Mouse (Mus musculus): Measurements from ENCODE around the gene Sfxn3. TPM values are rescaled to one million over a fixed set of nuclear protein-coding genes. Genes with fewer than 3 reads are reported as not detected.

Sfxn3 gene
- total RNA-seq, 2 experiments from 2014 or later, result 82.4 to 91.5 TPM

DNA sequence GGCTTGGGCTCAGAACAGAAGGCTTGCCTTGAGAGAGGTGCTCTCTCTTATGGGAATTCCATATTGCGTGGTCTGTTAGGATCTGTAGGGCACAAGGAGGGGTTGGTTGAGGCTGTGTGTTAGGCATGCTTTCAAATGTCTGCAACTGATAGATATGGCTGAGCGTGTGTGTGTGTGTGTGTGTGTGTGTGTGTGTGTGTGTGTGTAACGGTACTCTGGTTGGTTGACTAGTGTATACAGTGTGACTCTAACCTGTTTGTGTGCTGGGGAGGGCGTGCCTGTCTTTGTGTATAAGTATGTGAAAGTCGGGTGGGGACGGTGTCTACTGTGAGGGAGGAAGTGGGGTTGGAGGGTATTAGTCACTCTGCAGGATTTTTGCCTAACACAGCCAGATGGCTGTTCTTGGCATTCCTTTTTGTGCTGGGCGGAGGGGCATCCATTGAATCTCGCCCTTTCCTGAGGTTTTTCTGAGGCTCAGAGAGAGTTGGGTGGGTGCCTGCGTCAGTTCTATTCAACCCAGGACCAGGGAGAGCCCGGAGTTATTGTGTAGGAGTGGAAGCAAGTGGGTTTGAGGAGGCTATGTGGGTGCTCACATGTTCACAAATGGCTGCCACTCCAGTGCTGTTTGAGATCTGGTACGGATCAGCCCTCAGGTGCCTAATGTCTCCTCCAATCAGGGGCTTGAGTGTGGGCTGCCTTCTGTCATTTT, 786 bp downstream of the Sfxn3 start:
- peak; percentile 80 to 81 for DNase-seq

DNA sequence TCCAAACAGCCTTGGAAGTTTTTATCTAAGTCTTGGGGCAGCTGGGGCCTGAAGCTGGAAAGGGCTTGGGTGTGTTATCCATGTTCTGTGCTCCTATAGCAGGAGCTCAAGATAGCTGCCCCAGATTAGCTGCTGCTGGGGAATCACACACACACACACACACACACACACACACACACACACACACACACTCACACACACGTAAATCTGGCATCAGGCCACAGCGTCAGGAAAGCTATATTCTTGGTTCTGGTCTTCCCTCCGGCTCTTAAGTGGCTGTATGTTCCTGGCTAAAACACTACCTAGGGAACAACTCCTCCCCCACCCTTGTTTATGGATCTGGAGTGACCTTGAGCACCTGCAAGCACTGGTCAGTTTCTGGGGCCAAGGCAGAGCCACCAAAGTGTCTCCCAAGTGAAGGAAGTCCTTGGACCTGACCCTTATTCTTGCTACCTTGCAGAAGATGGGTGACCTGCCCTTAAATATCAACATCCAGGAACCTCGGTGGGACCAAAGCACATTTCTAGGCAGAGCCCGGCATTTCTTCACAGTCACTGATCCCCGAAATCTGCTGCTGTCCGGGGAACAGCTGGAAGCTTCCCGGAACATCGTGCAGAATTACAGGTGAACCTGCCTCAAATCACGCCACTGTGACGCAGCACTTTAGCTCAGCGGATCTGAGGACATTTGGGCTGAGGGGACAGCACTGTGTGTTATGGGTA, 1.5 kb downstream of the Sfxn3 start:
- DNase-seq, result no peak

DNA sequence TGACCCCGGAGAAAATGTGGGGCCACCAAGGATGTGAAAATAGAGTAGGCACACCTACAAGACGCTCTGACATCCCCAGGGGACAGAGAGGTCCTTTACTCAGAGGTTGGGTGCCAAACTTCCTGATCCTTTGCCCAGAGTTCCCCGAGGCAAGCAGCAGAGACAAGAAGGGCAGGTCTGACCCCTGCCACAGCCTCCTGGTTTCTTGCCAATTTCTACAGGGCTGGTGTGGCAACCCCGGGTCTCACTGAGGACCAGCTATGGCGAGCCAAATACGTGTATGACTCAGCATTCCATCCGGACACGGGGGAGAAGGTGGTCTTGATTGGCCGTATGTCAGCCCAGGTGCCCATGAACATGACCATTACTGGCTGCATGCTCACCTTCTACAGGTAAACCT, 2.2 kb downstream of the Sfxn3 start:
- no peak for DNase-seq

DNA sequence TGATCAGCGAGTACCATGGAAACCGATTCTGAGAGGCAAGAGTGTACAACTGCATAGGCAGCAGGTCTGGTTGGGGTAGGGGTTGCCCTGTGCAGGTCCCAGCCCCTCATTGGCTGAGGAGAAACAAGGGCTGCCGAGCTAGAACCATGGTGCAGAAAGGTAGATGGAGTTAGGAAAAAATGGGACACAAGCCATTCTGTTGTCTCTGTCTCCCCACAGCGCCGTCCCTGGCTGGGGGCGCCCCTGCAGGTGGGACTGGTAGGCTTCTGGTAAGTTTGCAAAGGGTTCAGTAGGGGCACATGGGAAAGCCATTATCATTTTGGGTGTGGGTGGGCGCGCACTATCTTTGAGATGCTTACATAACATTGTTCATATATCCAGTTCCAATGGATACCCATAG, 6.1 kb downstream of the Sfxn3 start:
- no peak for DNase-seq

DNA sequence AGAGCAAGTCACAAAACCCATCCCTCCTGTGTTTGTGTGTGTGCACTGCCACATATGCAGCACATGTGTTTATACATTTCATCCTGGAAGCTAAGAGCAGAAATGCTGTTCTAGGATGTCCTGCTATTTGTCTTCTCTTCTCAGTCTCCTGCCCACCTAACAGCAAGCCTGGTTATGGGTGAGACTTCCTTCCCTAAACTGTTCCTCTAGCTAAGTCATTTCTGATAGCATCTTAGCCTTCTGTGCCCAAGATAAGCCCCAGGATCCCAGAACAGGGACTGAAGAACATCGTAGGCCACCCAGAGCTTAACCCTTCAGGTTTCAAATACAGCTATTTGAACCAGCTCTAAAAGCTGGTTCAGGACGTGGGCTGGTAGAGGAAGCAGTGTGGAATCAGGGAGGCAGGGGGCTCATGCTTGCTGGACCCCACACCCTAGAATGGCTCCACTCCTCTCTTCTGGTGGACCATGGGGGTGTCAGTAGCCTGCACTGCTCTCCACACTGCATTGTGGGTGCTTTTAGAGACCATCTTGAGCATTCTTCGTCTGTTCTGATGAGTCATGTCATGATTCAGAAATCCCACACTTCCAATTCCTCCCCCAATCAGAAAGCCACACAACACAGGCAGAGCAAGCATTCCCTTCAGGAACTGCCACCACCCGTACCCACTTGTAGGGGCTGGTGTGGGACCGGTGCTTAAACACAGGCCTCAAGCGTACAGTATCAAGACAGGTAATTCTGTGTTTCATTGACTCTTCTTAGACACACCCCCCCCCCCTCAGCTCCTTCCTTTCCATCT, 7.8 kb downstream of the Sfxn3 start:
- DNase-seq, result no peak

DNA sequence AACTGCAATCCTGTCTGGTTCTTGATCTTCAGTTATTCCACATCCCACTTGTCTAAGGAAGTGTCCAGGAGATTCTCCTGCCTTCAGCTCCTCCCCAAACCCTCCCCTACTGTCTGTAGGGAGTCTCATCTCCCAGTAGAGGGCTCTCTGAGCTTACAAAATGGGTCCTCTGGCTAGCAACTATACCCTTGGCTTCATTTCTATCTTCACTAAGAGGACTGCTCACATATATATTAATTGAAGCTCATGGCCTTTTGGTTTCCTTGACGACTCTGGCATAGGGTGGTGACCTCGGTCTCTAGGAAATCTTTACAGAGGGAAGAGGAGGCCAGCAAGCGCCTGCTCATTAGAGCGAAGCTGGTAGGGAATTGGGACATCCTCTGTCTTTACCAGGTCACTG, 9.1 kb downstream of the Sfxn3 start:
- no peak for DNase-seq

DNA sequence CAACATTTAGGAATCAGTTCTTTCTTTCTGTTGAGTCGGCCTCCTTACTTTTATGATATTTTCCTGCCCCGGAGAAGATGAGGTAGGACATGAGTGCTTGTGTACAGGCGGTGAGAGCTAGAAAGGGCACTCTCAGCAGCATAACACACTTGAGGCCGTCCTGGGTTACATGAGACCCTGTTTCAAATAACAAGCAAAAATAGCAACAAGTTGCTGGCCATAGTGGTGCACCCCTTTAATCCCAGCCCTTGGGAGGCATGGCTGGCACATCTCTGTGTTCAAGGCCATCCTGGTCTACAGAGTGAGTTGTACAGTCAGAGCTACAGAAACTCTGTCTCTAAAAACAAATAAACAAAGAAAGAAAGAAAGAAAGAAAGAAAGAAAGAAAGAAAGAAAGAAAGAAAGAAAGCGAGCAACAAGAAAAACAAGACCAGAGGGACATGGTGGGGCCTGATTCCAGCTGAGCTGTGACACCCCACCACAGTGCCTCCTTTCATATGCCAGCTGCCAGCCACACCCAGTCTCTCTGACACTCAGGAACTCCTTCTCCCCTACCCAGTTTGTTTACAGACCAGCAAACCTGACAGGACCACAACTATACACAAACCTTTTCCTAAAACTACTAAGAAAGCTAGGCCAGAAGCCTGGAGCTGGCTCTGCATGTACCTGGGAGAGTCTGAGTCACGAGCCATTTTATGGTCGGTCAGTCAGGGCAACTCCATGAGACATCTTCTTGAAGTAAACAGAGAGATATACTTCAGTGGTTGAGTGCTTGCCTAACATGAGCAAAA, 9.8 kb downstream of the Sfxn3 start:
- no peak for DNase-seq

DNA sequence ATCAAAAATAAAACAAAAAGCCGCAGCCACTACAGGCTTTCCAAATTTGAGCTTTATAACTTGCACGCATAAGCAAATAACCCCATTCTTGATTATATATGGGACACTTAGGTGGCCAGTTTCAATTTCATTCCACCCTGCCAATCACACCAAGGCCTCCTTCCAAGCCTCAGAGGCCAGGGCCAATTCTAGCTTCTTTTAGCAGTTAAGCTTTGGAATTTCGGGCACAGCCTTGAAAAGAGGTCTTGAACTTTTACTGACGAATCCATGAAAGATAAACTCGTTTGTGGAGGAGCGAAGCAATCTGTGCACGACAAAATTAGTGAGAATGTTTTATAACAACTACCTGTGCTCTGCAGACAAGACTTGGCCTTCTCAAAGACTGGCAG, 10.4 kb downstream of the Sfxn3 start:
- DNase-seq, result no peak

DNA sequence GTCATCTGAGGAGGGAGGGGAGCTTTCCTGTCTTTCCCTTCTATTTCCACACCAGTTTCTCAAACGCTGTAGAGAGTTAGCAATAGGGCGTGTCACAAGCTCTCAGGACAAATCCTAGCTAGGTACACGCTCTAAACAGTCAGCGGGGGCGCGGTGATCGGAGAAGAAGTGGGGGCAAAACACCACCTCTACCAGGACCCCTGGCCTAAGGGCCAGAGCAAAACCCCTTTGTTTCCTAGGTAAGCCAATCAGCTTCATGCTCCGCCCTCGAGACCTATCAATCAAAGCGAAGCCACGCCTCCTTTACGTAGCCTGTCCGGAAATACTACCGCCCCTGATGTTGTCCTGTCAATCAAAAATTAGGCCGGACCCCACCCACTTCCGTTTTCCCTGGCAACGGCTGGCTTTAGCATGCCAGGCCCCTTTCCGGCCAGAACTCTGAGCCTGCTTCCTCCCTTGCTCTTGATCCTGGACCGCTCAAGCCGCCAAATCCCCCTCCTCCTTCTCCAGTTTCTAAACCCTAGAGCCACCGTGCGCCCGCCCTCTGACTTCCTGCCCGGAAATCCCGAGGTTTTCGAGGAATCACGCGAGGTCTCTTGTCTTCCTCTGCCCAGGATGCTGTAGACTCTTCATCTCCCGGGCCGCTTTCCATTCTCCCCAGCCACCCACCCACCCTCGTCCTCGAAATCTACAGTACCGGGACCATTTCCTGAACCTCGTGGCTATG, 11.0 kb downstream of the Sfxn3 start:
- DNase-seq, result peak; percentile 90

DNA sequence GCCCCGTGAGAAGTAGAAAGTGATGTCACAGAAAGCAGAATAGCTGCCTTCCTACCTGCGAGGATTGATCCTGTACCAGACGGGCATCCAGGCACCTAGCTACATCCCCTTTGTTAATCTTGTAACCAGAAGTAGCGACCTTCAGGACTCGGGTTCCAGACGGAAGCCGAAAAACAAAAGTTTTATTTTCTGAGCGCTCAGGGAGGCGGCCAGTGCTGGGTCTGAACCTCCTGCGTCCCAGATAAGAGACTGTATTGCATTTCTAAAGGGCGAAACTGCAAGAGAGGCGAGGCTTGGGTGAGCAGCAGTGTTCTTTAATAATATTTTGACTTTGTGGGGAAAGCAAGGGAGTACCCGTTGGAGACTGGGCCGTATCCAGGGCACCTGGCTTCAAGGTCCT, 11.5 kb downstream of the Sfxn3 start:
- DNase-seq, result no peak

DNA sequence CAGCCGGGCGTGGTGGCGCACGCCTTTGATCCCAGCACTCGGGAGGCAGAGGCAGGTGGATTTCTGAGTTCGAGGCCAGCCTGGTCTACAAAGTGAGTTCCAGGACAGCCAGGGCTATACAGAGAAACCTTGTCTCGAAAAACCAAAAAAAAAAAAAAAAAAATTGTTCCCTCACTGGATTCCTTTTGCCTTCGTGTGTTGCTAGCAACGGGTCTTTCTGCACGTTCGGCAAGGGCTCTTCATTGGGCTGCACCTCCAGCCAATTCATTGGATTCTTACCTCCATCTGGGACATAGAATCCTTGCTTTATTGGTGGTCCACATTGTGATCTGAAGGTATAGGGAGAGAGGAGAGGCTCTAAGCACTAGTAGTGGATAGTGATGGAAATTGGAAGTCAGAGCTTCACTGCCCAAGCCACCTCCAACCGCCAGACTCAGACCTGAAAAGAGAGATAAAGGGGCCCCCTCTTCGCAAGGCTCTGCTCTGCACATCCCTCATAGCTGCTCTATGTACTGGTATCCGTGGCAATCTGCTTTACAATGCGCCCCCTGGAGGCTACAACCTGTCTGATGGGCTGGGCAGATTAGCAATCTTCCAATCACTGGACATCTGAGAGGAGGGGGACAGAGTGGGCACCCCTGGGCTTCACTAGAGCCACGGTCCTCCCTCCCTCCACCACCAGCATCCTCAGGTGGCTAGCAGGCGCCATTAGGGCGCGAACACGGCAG, 16.4 kb downstream of the Sfxn3 start:
- no peak for DNase-seq

DNA sequence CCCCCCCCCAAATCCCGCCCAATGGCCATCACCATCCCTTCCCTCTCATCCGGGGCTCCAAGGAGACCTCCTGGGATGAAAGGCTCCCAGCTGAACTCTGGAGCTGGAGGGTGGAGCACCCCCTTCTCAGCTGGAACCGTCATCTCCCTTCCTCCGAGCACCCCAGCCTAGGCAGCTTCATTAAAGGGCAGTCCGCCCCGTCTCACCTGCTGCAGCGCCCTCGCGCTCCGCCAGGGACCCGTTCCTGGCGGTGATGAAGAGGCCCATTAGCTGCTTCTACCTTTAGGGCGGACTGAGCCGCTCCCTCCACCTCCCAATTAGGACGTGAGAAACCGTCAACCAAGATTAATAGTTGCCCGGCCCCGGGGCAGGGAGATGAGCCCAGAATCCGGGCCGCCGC, 17.9 kb downstream of the Sfxn3 start:
- DNase-seq, result no peak

DNA sequence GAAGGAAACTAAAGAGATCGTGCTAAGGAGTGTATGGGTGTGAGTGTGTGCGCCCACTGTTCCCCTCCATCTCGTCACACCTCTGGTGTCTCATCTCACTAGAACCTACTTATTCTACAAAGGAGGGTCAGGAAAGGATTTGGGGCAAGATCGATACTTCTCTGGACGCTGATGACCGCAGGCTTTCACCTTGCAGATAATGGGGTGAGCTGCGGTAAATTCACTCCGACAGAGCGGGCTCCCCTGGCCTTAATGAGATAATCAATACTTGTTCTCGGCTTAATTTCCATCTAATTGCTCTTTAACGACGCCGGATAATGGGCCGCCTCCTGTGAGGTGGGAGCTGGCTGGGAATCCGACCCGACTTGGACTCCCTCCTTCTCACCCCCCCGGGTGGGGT, 19.9 kb downstream of the Sfxn3 start:
- DNase-seq, result no peak

DNA sequence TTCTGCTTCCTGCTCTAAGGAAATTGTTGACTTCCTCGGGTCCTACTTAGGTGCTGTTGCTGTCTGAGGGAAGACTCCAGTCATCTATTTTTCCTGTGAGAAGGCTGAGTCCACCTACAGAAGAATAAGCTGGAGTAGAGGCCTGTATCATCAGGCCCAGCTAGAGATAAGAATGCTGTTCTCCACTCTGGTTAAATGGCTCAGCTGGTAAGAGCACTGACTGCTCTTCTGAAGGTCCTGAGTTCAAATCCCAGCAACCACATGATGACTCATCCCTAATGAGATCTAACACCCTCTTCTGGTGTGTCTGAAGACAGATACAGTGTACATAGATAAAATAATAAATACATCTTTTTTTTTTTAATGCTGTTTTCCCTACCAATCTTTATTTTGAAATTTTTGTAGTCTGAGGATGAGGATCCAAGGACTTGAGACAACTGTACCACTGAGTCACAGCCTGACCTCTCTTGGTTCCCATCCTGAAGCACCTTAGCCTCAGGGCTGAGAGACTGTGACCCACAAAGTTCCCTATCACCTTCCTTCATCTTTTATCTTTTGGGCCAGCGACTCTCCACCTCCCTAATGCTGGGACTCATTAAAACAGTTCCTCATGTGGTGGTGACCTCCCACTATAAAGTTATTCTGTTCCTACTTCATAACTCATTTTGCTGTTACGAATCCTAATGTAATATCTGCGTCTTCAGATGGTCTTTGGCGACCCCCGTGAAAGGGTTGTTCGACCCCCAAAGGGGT, 20.6 kb downstream of the Sfxn3 start:
- no peak for DNase-seq

DNA sequence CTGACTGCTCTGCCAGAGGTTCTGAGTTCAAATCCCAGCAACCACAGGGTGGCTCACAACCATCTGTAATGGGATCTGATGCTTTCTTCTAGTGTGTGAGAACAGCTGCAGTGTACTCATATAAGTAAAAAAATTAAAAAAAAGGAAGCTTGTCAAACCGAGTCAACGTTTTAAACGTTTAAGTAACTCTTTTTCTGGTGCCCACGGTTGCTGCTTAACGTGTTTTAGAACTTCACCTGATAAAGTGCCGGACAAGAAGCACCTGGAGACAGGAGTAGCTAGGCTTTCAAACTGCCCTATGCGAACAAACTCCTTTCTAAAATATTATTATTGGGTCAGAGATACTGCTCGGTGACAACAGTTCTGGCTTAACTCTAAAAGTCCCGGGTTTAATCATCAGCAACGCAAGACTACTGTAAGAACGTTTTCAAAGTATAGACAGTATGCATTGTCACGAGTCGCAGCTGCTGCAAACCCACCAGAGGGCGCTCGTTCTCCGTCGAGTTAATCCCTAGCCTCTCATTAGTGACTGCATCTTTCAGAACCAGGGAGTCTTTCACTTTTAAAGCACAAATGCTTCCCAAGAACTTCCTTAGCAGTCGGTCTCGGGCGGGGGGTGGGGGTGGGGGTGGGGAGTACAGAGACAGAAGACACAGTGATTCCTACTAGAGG, 26.7 kb downstream of the Sfxn3 start:
- peak; percentile 69 to 83 for DNase-seq

DNA sequence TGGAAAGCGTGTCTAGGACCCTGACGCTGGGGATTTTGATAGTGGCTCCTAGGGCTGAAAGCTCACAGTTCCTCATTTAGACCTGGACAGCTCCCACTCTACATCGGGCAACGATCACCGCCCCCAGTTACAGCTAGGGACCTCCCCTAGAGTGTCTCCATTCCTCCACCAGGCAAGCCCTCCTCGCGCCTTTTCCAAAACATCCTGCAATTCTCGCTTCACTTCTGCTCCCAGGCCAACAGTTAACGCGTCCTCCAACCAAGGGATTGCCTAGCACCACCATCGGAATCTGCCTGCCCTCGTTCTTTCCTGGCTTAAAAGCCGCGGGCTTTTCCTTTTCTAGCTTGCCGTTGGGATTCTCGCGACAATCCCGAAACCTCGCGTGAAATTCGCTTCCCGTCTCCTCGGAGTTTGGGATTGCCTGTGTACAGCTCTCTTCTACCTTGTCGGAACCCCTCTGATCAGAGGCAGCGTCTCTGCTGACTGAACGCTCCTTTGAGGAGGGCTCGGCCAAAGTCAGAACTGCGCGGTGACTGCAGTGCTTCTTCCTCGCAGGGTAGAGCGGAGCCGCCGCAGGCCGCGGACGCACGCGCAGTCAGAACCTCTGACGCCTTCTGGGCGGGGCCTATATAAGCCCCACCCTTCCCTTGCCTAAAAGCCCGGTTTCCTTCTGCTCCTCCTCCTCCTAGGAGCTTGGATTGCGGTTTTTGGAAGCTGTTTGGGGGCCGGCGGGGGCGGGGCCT, 27.4 kb downstream of the Sfxn3 start, which contains the start of gene Kazald1:
Gene Kazald1, plus strand, starts transcription at position 662 of the 743 bp plus-strand sequence.
- peak; percentile 94 for DNase-seq

DNA sequence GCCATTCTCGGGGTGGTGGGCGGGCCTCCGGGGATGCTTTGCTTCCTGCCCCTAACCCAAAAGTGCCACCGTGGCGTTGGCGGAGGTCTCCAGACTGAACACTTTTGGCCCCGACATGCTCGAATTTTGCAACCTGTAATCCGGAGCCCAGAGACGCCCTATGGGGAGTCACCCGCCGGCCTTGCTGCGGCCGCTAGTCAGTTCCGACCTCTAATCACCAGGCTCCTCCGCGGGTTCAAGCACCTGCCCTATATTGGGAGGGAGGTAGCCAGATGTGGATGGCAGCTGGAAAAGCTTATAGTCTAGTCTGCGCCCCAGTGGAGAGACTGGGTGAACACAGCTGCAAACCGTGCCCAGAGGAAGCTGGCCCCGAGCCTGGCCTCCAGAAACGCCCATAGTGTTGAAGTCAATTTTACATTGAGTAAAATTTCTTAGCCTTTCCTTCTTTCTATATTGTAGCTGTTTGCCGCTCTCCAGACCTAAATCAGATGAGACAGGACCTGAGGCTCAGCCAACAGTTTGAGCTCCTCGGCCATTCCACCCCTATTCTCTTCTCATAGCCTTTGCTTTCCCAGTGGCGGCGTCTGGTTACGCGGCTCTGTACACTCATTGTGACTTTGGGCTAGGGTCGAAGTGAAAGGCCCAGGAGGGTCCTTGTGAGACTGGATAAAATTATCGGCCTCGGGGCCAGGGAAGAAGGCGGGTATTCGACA, 28.2 kb downstream of the Sfxn3 start:
- no peak for DNase-seq

DNA sequence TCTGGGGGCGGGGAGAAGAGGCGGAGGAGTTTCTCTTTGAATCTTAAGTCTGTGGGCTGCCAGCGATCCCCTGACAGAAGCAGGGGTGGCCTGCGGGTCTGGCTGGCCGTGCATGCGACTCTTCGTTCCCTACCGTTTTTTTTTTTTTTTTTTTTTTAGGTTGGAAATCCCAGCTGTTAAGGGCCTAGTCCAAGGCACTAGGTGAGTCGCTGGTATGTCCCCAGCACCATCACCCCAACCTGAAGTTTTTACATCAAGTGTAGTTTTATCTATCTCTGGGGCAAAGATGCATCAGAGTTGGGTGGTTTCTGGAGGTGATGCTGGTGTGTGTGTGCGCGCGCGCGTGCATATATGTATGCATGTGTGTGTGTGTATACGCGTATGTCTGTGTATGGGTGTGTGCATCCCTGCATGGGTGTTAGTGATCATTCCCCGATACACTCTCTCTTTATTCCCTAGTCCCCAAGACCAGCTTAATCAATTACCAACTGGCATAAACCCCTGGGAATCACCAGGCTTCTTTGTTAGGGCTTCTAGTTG, 28.8 kb downstream of the Sfxn3 start:
- DNase-seq, result no peak
